Mouse (Mus musculus) hindbrain, embryonic 10.5 days (tissue): ENCODE data around the gene Oat. TPM values are rescaled to one million over a fixed set of nuclear protein-coding genes. Genes with fewer than 3 reads are reported as not detected.
A peak's percentile ranks its signal among the peaks of the same experiment; 100 is the strongest.

Experiments used
- DNase-seq: peaks from one replicate; pipeline ENCODE4 v3.0.0-alpha.2; 2017; ENCODE audit warnings: low spot score
- H3K27ac ChIP-seq: fragments of 300-500 bp; sonication (generic); 2 replicates; pipeline ENCODE4 v1.5.1; 2016; ENCODE audit warnings: mild to moderate bottlenecking, moderate library complexity
- H3K27me3 ChIP-seq: fragments of 300-500 bp; sonication (generic); 2 replicates; pipeline ENCODE4 v1.6.1; 2016; ENCODE audit warnings: mild to moderate bottlenecking; ENCODE audit not compliant: poor library complexity, insufficient read depth, severe bottlenecking
- H3K36me3 ChIP-seq: fragments of 300-500 bp; sonication (generic); 2 replicates; pipeline ENCODE4 v1.6.1; 2016; ENCODE audit warnings: mild to moderate bottlenecking, moderate library complexity
- H3K4me1 ChIP-seq: fragments of 300-500 bp; sonication (generic); replicated peaks from 2 replicates; pipeline ENCODE4 v1.6.1; 2016; ENCODE audit warnings: mild to moderate bottlenecking
- H3K4me3 ChIP-seq: fragments of 300-500 bp; sonication (generic); 2 replicates; pipeline ENCODE4 v1.5.1; 2016; ENCODE audit warnings: mild to moderate bottlenecking, moderate library complexity
- H3K9me3 ChIP-seq: fragments of 300-500 bp; sonication (generic); 2 replicates; pipeline ENCODE4 v1.6.1; 2016; ENCODE audit warnings: mild to moderate bottlenecking, moderate library complexity
- WGBS: fragments of 180-500 bp; shearing (Covaris S2); methylation state at CpG from one replicate; pipeline ENCODE4 v1.1.7; 2016; 5-methylcytosine and 5-hydroxymethylcytosine counted together
- polyA plus RNA-seq: library from polyadenylated mRNA; unstranded; fragments of >200 nt; fragmentation: Nextera tagmentation; extraction: Ambion mirVana; gene quantifications from 2 replicates; pipeline ENCODE4 v1.2.1, GENCODE M21; 2016

The Oat gene
- 121 and 139 TPM in 2 replicates for polyA plus RNA-seq

GRCm38 (mm10) chr7:132576116-132576650, at the start of gene Oat:
Gene Oat (minus strand): TSS chr7:132576398.
- WGBS, result under 1% methylated on average over 49 of the region's 49 CpGs
- no peaks in the 10 kb centered on the region for H3K36me3 ChIP-seq
- peaks cover 48% of the 10 kb centered on the region for H3K4me1 ChIP-seq
- H3K27ac ChIP-seq, result peak within 1 kb of the TSS; percentile 96
- H3K4me3 ChIP-seq, result peak within 1 kb of the TSS; percentile 82
- H3K27me3 ChIP-seq, result peaks cover 36% of the 10 kb centered on the region
- H3K9me3 ChIP-seq, result no peaks in the 10 kb centered on the region
- peak; percentile 96 for DNase-seq

GRCm38 (mm10) chr7:132624161-132624560, 48.0 kb upstream of the Oat start:
- Histone ChIP-seq H3K9me3 (no peaks in the 10 kb centered on the region), H3K27me3 (peaks cover 8% of the 10 kb centered on the region), H3K36me3 (no peaks in the 10 kb centered on the region), H3K27ac (no peak overlapping the region), H3K4me1 (0 out of 2 replicates have a peak, but pooled peaks cover 2% of the 10 kb centered on the region), H3K4me3 (no peak overlapping the region)
- no peak for DNase-seq
- WGBS, result 80% methylated on average over 10 of the region's 10 CpGs

GRCm38 (mm10) chr7:132619975-132620918, 44.0 kb upstream of the Oat start:
- Histone ChIP-seq H3K4me3 (no peak overlapping the region), H3K4me1 (peaks cover 21% of the 10 kb centered on the region), H3K36me3 (no peaks in the 10 kb centered on the region), H3K27ac (no peak overlapping the region), H3K27me3 (peaks cover 6% of the 10 kb centered on the region), H3K9me3 (no peaks in the 10 kb centered on the region)
- 87% methylated on average over 15 of the region's 15 CpGs for WGBS
- DNase-seq, result no peak

- 95% methylated on average over 8 of the region's 8 CpGs for WGBS
- Histone ChIP-seq H3K4me1 (peaks cover 27% of the 10 kb centered on the region), H3K36me3 (no peaks in the 10 kb centered on the region), H3K9me3 (no peaks in the 10 kb centered on the region), H3K27me3 (peaks cover 10% of the 10 kb centered on the region), H3K4me3 (no peak overlapping the region), H3K27ac (no peak overlapping the region)
- no peak for DNase-seq
Observed at GRCm38 (mm10) chr7:132619549-132619948, 43.4 kb upstream of the Oat start.

GRCm38 (mm10) chr7:132617021-132617564, 40.9 kb upstream of the Oat start:
- Histone ChIP-seq H3K36me3 (no peaks in the 10 kb centered on the region), H3K4me3 (no peak overlapping the region), H3K9me3 (no peaks in the 10 kb centered on the region), H3K27me3 (peaks cover 10% of the 10 kb centered on the region), H3K27ac (peak overlapping the region; percentile 50; the same call in 1 of the 2 replicates), H3K4me1 (peaks cover 25% of the 10 kb centered on the region)
- WGBS, result 86% methylated on average over 5 of the region's 5 CpGs
- no peak for DNase-seq

GRCm38 (mm10) chr7:132616391-132616790, 40.2 kb upstream of the Oat start:
- Histone ChIP-seq H3K9me3 (no peaks in the 10 kb centered on the region), H3K27me3 (peaks cover 10% of the 10 kb centered on the region), H3K4me3 (no peak overlapping the region), H3K36me3 (no peaks in the 10 kb centered on the region), H3K4me1 (peaks cover 25% of the 10 kb centered on the region), H3K27ac (peak overlapping the region; percentile 50; the same call in 1 of the 2 replicates)
- DNase-seq, result no peak
- 7% methylated on average over 6 of the region's 6 CpGs for WGBS

- Histone ChIP-seq H3K27ac (peak overlapping the region; percentile 67; the same call in 1 of the 2 replicates), H3K36me3 (no peaks in the 10 kb centered on the region), H3K27me3 (peaks cover 10% of the 10 kb centered on the region), H3K4me3 (no peak overlapping the region), H3K4me1 (peaks cover 32% of the 10 kb centered on the region), H3K9me3 (no peaks in the 10 kb centered on the region)
- DNase-seq, result no peak
- 8% methylated on average over 3 of the region's 3 CpGs for WGBS
Observed at GRCm38 (mm10) chr7:132615346-132615745, 39.1 kb upstream of the Oat start.

GRCm38 (mm10) chr7:132611530-132611929, 35.3 kb upstream of the Oat start:
- no peaks in the 10 kb centered on the region for H3K9me3 ChIP-seq
- DNase-seq, result no peak
- H3K4me3 ChIP-seq, result no peak overlapping the region
- H3K36me3 ChIP-seq, result no peaks in the 10 kb centered on the region
- H3K27me3 ChIP-seq, result peaks cover 33% of the 10 kb centered on the region
- 96% methylated on average over 8 of the region's 8 CpGs for WGBS
- peaks cover 31% of the 10 kb centered on the region for H3K4me1 ChIP-seq
- no peak overlapping the region for H3K27ac ChIP-seq

GRCm38 (mm10) chr7:132610468-132611318, 34.5 kb upstream of the Oat start, which contains the start of gene Lhpp:
Gene Lhpp (plus strand): TSS chr7:132610638.
- WGBS, result 8% methylated on average over 44 of the region's 44 CpGs

GRCm38 (mm10) chr7:132608316-132609020, 32.3 kb upstream of the Oat start:
- no peaks in the 10 kb centered on the region for H3K9me3 ChIP-seq
- H3K4me3 ChIP-seq, result no peak overlapping the region
- DNase-seq, result no peak
- no peaks in the 10 kb centered on the region for H3K36me3 ChIP-seq
- 95% methylated on average over 4 of the region's 4 CpGs for WGBS
- no peak overlapping the region for H3K27ac ChIP-seq
- H3K27me3 ChIP-seq, result peaks cover 59% of the 10 kb centered on the region
- H3K4me1 ChIP-seq, result peaks cover 15% of the 10 kb centered on the region

More at GRCm38 (mm10) chr7:132610468-132611318, 34.5 kb upstream of the Oat start, which contains the start of gene Lhpp:
- DNase-seq, result peak; percentile 88
- Histone ChIP-seq H3K4me3 (peak within 1 kb of the TSS; percentile 69), H3K27me3 (peaks cover 40% of the 10 kb centered on the region), H3K4me1 (peaks cover 26% of the 10 kb centered on the region), H3K36me3 (no peaks in the 10 kb centered on the region), H3K27ac (peak within 1 kb of the TSS; percentile 88), H3K9me3 (no peaks in the 10 kb centered on the region)

GRCm38 (mm10) chr7:132605689-132606088, 29.5 kb upstream of the Oat start:
- Histone ChIP-seq H3K4me3 (no peak overlapping the region), H3K36me3 (no peaks in the 10 kb centered on the region), H3K27me3 (peaks cover 87% of the 10 kb centered on the region), H3K4me1 (peaks cover 25% of the 10 kb centered on the region), H3K9me3 (no peaks in the 10 kb centered on the region), H3K27ac (no peak overlapping the region)
- no peak for DNase-seq
- WGBS, result 58% methylated on average over 5 of the region's 5 CpGs

GRCm38 (mm10) chr7:132604720-132605119, 28.5 kb upstream of the Oat start:
- DNase-seq, result no peak
- WGBS, result 89% methylated on average over 4 of the region's 4 CpGs

More at GRCm38 (mm10) chr7:132604720-132605119, 28.5 kb upstream of the Oat start:
- Histone ChIP-seq H3K36me3 (no peaks in the 10 kb centered on the region), H3K27me3 (peaks cover 90% of the 10 kb centered on the region), H3K4me3 (no peak overlapping the region), H3K27ac (no peak overlapping the region), H3K9me3 (no peaks in the 10 kb centered on the region), H3K4me1 (peaks cover 26% of the 10 kb centered on the region)
